Comparison of ENCODE assay signal across 15 mouse cellular contexts in the genomic region with DNA sequence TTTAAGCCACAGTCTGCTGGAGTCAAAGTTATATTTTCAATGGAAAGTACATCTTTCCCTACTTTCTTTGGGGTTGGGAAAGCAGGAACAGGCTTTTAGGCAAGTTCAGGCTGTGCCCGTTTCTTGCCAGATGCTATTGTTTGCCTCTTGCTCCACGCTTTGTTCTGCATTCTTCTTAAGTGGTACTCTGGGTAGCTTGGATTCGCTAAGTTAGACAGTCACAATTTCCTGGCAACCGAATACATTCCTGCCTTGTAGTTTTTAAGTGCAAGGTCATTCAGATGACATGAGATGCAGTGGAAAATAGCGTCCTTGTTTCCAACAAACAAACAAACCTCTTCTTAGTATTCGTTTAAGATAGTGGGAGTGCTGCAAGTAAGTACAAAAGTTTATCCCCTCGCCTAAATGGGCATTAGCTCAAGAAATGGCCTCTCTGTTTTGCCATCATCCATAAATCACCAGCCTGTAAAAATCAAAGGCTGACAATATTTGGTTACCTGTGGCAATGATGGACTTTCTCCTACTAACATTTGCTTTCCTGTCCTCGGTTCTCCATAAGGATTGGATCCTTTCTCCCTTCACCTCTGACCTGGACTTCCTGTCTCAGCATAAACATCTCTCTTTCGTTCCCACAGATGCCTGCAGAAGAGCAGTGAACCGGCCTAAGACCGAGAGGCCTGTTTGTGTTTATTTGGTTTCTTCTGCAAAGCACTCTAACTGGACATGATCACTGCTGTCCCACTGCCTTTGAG.
DNase-seq lines count a peak whose midpoint lies in the region; ATAC-seq and TF ChIP-seq lines count a peak whose summit lies in the region.
"Had no signal": no experiment of that assay in that cellular context is flagged by ENCODE, and none has a peak within 500 bp of the region (broad histone marks: within the 10 kb centered on the region; RNA-seq: fewer than 3 reads in every experiment).

No protein-coding gene starts in this region.

- H3K27ac ChIP-seq in lung, embryonic 14.5 days (ENCODE audit: low read depth), result peak overlapping the region; percentile 45; the same call in 1 of the 2 replicates
- H3K27ac ChIP-seq: embryonic facial prominence, embryonic 13.5 days; forebrain, embryonic 15.5 days; hindbrain, embryonic 13.5 days; neural tube, embryonic 15.5 days had no signal

- H3K4me1 ChIP-seq in lung, embryonic 14.5 days (ENCODE audit: insufficient read depth), result 0 out of 2 replicates have a peak, but pooled peaks cover 9% of the 10 kb centered on the region

- H3K4me3 ChIP-seq in lung, embryonic 14.5 days (ENCODE audit: low read depth, low read length), result no peak overlapping the region
- H3K4me3 ChIP-seq: embryonic facial prominence, embryonic 13.5 days; forebrain, embryonic 15.5 days; hindbrain, embryonic 13.5 days; neural tube, embryonic 15.5 days had no signal

- no peaks in the 10 kb centered on the region for H3K27me3 ChIP-seq in lung, embryonic 14.5 days (ENCODE audit: insufficient read depth, low read length)
- H3K27me3 ChIP-seq: embryonic facial prominence, embryonic 13.5 days; forebrain, embryonic 15.5 days; hindbrain, embryonic 13.5 days; neural tube, embryonic 15.5 days had no signal

- no peak for ATAC-seq in lung, embryonic 14.5 days (ENCODE audit: insufficient read depth)
- ATAC-seq in activated CD4-positive, CD25-positive, alpha-beta regulatory T cell, adult 4 months, result no peak
- ATAC-seq: forebrain, embryonic 15.5 days; intestine, postnatal 0 days had no signal

- H3K36me3 ChIP-seq in lung, embryonic 14.5 days (ENCODE audit: insufficient read depth), result no peaks in the 10 kb centered on the region
- H3K36me3 ChIP-seq: embryonic facial prominence, embryonic 13.5 days; forebrain, embryonic 15.5 days; hindbrain, embryonic 13.5 days; neural tube, embryonic 15.5 days had no signal

- TF ChIP-seq CTCF in lung, embryonic 14.5 days (IDR thresholded peaks at IDR 0.05; ENCODE audit: low read depth), result no peak

- peak; percentile 38 for DNase-seq in adrenal gland, adult 2 months
- DNase-seq in adrenal gland, postnatal 25 days, result no peak
- DNase-seq in heart, postnatal 10 days, result peak; percentile 38 to 43
- DNase-seq in heart, postnatal 25 days (ENCODE audit: low spot score), result no peak
- peak; percentile 55 for DNase-seq in lung, embryonic 14.5 days
- no peak for DNase-seq in lung, postnatal 25 days (ENCODE audit: low spot score)
- no peak for DNase-seq in testis, postnatal 10 days (ENCODE audit: low spot score)
- DNase-seq: cerebellum, adult 11-12 months; gastrocnemius, postnatal 25 days had no signal

- no peak overlapping the region for H3K9ac ChIP-seq in lung, embryonic 14.5 days
- H3K9ac ChIP-seq: embryonic facial prominence, embryonic 13.5 days; forebrain, embryonic 15.5 days; hindbrain, embryonic 13.5 days; neural tube, embryonic 15.5 days had no signal

- 25% methylated on average over 11 of the region's 11 CpGs for WGBS in lung, embryonic 14.5 days

- no peak overlapping the region for H3K4me2 ChIP-seq in lung, embryonic 14.5 days
- H3K4me2 ChIP-seq: embryonic facial prominence, embryonic 13.5 days; forebrain, embryonic 15.5 days; hindbrain, embryonic 13.5 days; neural tube, embryonic 15.5 days had no signal

- intact Hi-C loops in heart, postnatal 10 days (cut with DNase I), result no loop called here
- intact Hi-C loops in heart, postnatal 25 days (cut with DNase I), result loop anchor here (5.0 kb wide), 1 partner anchor 94 kb away; no protein-coding TSS in a partner anchor

- no peaks in the 10 kb centered on the region for H3K9me3 ChIP-seq in lung, embryonic 14.5 days (ENCODE audit: low read depth, low read length)
- H3K9me3 ChIP-seq: embryonic facial prominence, embryonic 13.5 days; forebrain, embryonic 15.5 days; hindbrain, embryonic 13.5 days; neural tube, embryonic 15.5 days had no signal

Comparison
In these comparisons a context has a peak if more than half of its experiments do, and no peak if none do; other contexts are left out.
1. DNase-seq: peak in adrenal gland, adult 2 months (single experiment), heart, postnatal 10 days (2 of 2) and lung, embryonic 14.5 days (single experiment); none in adrenal gland, postnatal 25 days (single experiment), heart, postnatal 25 days (single experiment), lung, postnatal 25 days (single experiment) and testis, postnatal 10 days (single experiment).